Mouse (Mus musculus) neural tube, embryonic 13.5 days (tissue): ENCODE data around the gene Kcnq1. TPM values are rescaled to one million over a fixed set of nuclear protein-coding genes. Genes with fewer than 3 reads are reported as not detected.

ENCODE experiments used
- ATAC-seq: fragments of 200-750 bp; cut with Nextera tagmentation; 2 replicates; pipeline ENCODE4 v1.8.0; 2017; ENCODE audit warnings: low read depth, mild to moderate bottlenecking, moderate TSS enrichment, moderate library complexity
- H3K27ac ChIP-seq: fragments of 300-500 bp; sonication (generic); replicated peaks from 2 replicates; pipeline ENCODE4 v1.5.1; 2015; ENCODE audit warnings: moderate library complexity, mild to moderate bottlenecking, inconsistent platforms
- H3K27me3 ChIP-seq: fragments of 300-500 bp; sonication (generic); 2 replicates; pipeline ENCODE4 v1.6.1; 2015; ENCODE audit warnings: mild to moderate bottlenecking, inconsistent platforms
- H3K36me3 ChIP-seq: fragments of 300-500 bp; sonication (generic); 2 replicates; pipeline ENCODE4 v1.6.1; 2015; ENCODE audit warnings: mild to moderate bottlenecking, inconsistent platforms
- H3K4me1 ChIP-seq: fragments of 300-500 bp; sonication (generic); replicated peaks from 2 replicates; pipeline ENCODE4 v1.6.1; 2015; ENCODE audit warnings: inconsistent platforms
- H3K4me2 ChIP-seq: fragments of 300-500 bp; sonication (generic); 2 replicates; pipeline ENCODE4 v1.6.1; 2015; ENCODE audit warnings: inconsistent platforms, mild to moderate bottlenecking, moderate library complexity
- H3K4me3 ChIP-seq: fragments of 300-500 bp; sonication (generic); 2 replicates; pipeline ENCODE4 v1.5.1; 2015; ENCODE audit warnings: mild to moderate bottlenecking, inconsistent platforms
- H3K9ac ChIP-seq: fragments of 300-500 bp; sonication (generic); 2 replicates; pipeline ENCODE4 v1.6.1; 2015; ENCODE audit warnings: moderate library complexity, mild to moderate bottlenecking, inconsistent platforms
- H3K9me3 ChIP-seq: fragments of 300-500 bp; sonication (generic); 2 replicates; pipeline ENCODE4 v1.6.1; 2016; ENCODE audit warnings: inconsistent platforms
- WGBS: fragments of 180-500 bp; shearing (Covaris S2); methylation state at CpG from one replicate; pipeline ENCODE4 v1.1.7; 2015; 5-methylcytosine and 5-hydroxymethylcytosine counted together
- polyA plus RNA-seq: library from polyadenylated mRNA; unstranded; fragments of >200 nt; fragmentation: Nextera tagmentation; extraction: Ambion mirVana; gene quantifications from 2 replicates; pipeline ENCODE4 v1.2.1, GENCODE M21; 2015

Kcnq1 gene
- polyA plus RNA-seq, 1 experiment from 2014 or later: 1.3 TPM

DNA sequence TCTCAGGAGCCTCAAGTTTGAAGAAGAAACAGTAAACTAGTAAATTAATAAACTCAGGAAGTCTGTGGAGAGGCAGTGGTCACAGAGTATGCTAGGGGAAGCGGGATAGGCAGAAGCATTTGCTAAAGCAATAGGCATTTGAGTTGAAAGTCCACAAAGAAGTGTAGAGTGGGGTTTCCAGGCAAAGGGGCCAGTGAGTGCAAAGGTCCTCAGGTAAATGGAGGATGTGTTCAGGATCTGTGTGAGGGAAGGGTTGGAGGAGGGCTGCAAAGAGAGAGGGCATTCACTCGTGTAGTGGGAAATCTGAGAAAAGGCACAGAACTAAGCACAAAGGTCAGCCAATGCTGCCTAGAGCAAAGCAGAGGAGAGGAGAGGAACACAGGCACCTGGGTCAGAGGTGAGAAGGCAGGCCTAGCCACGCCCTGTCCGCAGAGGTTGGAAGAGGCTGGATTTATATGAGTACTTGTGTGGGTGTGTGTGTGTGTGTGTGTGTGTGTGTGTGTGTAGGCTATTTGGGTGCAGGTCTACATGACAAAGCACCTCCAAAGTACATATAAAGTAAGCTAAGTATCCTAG lies 313.5 kb downstream of the Kcnq1 start:
- Histone ChIP-seq H3K9ac (no peak overlapping the region), H3K36me3 (no peaks in the 10 kb centered on the region), H3K9me3 (no peaks in the 10 kb centered on the region), H3K4me3 (no peak overlapping the region), H3K4me2 (no peak overlapping the region), H3K27me3 (no peaks in the 10 kb centered on the region), H3K27ac (no peak overlapping the region), H3K4me1 (peaks cover 5% of the 10 kb centered on the region)
- 90% methylated on average over 4 of the region's 4 CpGs for WGBS
- no peak for ATAC-seq

DNA sequence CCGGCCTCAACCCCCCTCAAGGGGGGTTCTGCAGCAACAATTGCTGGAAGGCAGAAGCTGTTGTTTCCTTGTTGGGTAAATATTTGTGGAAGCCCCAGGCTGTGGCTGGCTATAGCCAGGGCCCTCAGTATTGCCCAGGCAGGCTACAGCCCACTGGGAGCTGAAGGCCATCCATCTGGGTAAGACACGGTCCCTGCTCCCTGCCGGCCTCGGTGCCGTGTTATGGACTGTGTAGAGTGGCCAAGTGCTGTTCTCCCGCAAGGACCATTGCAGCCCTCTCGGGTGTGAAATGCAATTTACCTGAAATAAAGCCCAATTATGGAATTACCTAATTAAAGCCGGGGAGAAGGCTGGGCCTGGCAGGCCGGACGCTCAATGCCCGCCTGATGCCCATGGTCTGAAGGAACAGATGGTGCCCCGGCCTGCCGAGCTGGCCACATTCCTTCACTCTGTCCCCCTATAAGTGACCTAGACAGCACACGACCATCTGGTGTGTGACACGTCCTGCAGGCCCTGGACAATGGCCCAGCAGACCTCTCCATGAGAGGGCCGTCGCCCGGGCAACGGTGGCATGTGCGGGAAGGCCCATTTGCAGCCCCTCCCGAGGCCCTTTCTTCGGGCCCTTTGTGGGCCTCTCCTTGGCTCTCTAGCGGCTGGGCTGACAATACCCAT lies 322.1 kb downstream of the Kcnq1 start:
- H3K4me2 ChIP-seq: no peak overlapping the region
- H3K9ac ChIP-seq: peak overlapping the region; percentile 35; the same call in 1 of the 2 replicates
- H3K4me1 ChIP-seq: peaks cover 24% of the 10 kb centered on the region
- no peaks in the 10 kb centered on the region for H3K9me3 ChIP-seq
- no peak overlapping the region for H3K4me3 ChIP-seq
- WGBS: 11% methylated on average over 23 of the region's 23 CpGs
- ATAC-seq: peak; percentile 86
- H3K36me3 ChIP-seq: no peaks in the 10 kb centered on the region
- H3K27ac ChIP-seq: peak overlapping the region; percentile 30
- no peaks in the 10 kb centered on the region; the same call in 1 of the 2 replicates for H3K27me3 ChIP-seq

DNA sequence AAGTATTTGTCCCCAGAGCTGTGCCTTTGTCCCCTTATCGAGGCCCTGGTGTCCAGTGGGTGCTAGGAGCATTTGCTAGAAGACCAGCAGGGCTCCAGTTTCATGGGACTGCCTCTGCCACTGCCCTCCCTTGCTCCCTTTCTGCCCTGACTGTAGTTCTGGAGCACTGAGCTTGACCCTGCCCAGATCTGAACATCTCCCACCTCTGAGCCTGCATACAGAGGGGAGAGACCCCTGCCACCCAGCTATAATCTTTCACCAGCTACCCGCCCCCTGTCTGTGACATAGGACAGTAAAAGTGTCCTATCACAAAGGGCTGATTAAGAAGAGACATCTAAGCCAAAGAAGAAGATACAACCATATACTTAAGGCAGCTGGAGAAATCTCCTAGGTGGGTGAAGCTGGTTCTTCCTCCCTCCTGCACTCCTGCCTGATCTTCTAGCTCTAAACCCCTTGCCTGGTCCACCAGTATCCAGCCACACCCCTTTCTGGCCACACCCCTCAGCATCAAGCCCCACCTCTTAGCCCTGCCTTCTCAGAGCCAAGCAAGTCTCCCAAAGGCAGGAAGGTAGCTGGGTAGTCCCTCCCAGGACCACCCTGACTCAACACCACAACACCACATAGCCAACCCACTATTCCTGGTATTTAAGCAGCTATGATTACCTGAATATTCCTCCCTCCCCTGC lies 322.8 kb downstream of the Kcnq1 start:
- WGBS: 17% methylated on average over 2 of the region's 2 CpGs
- Histone ChIP-seq H3K27ac (peak overlapping the region; percentile 30), H3K4me3 (no peak overlapping the region), H3K36me3 (no peaks in the 10 kb centered on the region), H3K9ac (peak overlapping the region; percentile 35; the same call in 1 of the 2 replicates), H3K27me3 (no peaks in the 10 kb centered on the region; the same call in 1 of the 2 replicates), H3K4me1 (peaks cover 31% of the 10 kb centered on the region), H3K4me2 (no peak overlapping the region), H3K9me3 (no peaks in the 10 kb centered on the region)
- peak; percentile 13; the same call in 1 of the 2 replicates for ATAC-seq

DNA sequence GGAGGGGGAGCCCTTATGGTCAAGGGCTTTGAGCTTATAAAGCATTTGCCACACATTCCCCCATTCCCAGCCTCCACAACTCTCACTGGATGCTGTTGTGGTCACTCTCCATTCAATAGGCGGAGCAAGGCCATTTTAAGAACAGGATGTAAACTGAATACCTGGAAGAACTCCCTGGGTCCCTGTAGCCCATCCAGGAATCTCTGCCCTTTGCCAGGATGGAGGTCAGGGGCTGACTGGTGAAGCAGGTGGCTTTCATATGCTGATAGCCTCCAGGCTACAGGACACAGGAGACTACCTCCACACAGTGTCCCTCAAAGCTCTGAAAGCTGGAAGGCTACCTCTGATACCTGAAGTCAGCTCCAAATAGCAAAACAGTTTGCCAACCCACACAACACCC lies 326.5 kb downstream of the Kcnq1 start:
- no peaks in the 10 kb centered on the region for H3K27me3 ChIP-seq
- no peak overlapping the region for H3K9ac ChIP-seq
- WGBS: 92% methylated on average over 1 of the region's 1 CpGs
- H3K4me1 ChIP-seq: peaks cover 37% of the 10 kb centered on the region
- no peaks in the 10 kb centered on the region for H3K36me3 ChIP-seq
- no peak overlapping the region for H3K4me2 ChIP-seq
- H3K4me3 ChIP-seq: no peak overlapping the region
- H3K27ac ChIP-seq: no peak overlapping the region
- H3K9me3 ChIP-seq: no peaks in the 10 kb centered on the region
- no peak for ATAC-seq

DNA sequence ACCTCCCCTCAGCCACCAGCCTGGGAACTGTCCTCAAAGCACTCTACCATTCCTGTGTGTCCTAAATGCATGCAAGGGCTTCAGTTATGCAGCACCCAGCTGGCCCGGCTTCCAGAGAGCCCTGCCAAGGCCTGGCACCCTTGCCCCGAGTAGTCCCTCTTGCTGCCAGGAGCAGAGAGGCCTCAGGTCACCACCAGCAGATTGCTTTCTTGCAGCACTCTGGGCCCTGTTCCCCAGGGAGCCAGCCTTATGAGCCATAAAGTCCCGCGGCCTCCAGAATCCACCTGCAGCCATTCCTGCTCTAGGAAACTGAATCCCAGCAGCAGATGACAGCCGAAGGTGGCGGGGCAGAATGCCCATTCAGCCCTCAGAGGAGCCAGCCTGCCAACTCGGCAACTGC lies 327.2 kb downstream of the Kcnq1 start:
- Histone ChIP-seq H3K4me3 (no peak overlapping the region), H3K9me3 (no peaks in the 10 kb centered on the region), H3K36me3 (no peaks in the 10 kb centered on the region), H3K9ac (no peak overlapping the region), H3K27ac (no peak overlapping the region), H3K4me2 (no peak overlapping the region), H3K27me3 (no peaks in the 10 kb centered on the region), H3K4me1 (peaks cover 36% of the 10 kb centered on the region)
- WGBS: 34% methylated on average over 7 of the region's 7 CpGs
- no peak for ATAC-seq

DNA sequence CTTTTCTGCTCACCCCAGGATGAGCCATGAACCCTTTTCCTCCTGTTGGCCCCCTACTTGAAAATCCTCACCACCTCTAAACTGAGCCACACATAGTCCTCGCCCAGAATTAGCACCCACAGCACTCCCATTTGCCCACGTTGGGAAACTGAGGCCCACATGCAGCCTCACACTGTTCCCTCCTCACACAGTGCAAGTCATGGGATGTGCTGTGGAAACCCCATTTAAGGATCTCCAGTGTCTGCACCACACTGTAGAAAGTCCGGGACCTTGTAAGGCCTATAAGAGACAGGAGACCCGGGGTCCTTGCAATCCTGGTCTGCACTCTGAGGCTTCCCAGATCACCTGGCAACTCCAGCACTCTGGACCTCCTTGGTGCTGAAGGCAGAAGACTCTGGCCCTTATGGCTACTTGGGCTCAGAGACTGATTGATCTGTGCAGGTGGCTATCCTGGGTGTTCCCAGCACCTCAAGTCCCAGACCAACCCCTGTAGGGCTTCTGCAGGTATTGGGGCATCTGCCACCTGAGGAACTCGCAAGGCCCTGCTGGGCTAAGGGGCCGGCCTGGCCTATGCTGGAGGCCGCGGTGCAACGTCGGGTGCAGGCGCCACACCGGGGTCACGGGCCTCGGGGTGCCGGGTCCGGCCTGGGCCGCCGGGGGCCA lies 331.2 kb downstream of the Kcnq1 start:
- Histone ChIP-seq H3K9me3 (no peaks in the 10 kb centered on the region), H3K27ac (peak overlapping the region; percentile 67), H3K27me3 (no peaks in the 10 kb centered on the region), H3K36me3 (no peaks in the 10 kb centered on the region), H3K4me3 (peak overlapping the region; percentile 43), H3K4me1 (peaks cover 35% of the 10 kb centered on the region), H3K9ac (peak overlapping the region; percentile 82), H3K4me2 (peak overlapping the region; percentile 81)
- 15% methylated on average over 18 of the region's 18 CpGs for WGBS
- peak; percentile 56 for ATAC-seq

DNA sequence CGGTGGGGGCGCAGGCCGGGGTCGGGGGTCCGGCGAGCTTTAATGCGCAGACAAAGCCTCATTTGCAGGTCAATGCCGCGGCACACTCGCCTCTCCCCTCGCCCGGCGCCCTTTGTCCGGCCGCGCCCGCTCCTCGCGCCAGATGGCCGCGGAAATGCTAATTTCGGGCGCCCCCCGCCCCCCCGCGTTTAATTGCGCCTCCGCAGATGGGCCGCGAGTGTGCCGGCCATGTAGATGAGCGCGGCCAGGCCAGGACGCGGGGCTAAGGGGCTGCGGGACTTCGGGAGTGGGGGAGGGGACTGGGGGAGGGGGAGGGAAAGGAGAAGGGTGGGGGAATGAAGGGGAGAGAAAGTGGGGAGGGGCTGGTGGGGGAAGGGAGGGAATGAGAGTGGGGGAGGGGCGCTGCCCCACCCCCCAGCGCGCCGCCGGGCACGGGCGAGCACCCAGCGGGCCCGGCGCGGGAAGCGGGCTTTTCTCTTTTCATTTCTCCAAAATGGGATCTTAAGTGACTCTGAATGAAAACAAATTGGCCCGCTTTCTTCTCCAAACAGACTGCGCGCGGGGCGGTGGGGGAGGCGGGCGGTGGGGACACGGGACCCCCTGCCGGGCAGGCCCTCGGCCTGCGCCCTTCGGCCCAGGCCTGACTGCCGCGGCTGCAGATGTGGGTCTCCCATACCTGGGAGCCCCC lies 331.9 kb downstream of the Kcnq1 start:
- peak; percentile 73 for ATAC-seq
- H3K4me2 ChIP-seq: peak overlapping the region; percentile 81
- peaks cover 34% of the 10 kb centered on the region for H3K4me1 ChIP-seq
- H3K27ac ChIP-seq: peak overlapping the region; percentile 67
- peak overlapping the region; percentile 82 for H3K9ac ChIP-seq
- H3K36me3 ChIP-seq: no peaks in the 10 kb centered on the region
- H3K27me3 ChIP-seq: 0 out of 2 replicates have a peak, but pooled peaks cover 2% of the 10 kb centered on the region
- no peaks in the 10 kb centered on the region for H3K9me3 ChIP-seq
- H3K4me3 ChIP-seq: peak overlapping the region; percentile 43
- WGBS: 1% methylated on average over 61 of the region's 63 CpGs

DNA sequence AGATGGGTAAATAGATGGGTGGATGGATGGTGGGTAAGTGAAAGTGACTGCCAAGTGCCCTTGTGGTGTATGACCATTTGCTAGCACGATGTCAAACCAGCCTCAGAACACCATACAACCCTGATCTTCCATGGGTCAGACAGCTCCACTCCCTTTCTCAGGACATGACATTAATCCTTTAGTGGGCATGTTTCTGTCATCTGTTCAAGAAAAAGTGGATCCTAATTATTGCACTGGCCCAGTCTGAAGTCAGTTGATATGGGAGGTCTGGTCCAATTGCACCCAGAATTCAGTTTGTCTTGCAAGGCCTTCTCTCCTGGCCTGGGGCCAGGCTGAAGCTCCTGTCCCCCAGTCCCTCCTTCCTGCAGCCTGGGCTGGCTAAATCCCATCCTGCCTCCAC lies 332.8 kb downstream of the Kcnq1 start:
- no peak overlapping the region for H3K27ac ChIP-seq
- H3K4me1 ChIP-seq: peaks cover 34% of the 10 kb centered on the region
- no peaks in the 10 kb centered on the region for H3K36me3 ChIP-seq
- 0 out of 2 replicates have a peak, but pooled peaks cover 8% of the 10 kb centered on the region for H3K27me3 ChIP-seq
- H3K9ac ChIP-seq: no peak overlapping the region
- WGBS: 62% methylated on average over 1 of the region's 1 CpGs
- H3K4me2 ChIP-seq: peak overlapping the region; percentile 81; the same call in 1 of the 2 replicates
- H3K9me3 ChIP-seq: no peaks in the 10 kb centered on the region
- ATAC-seq: no peak
- H3K4me3 ChIP-seq: no peak overlapping the region

DNA sequence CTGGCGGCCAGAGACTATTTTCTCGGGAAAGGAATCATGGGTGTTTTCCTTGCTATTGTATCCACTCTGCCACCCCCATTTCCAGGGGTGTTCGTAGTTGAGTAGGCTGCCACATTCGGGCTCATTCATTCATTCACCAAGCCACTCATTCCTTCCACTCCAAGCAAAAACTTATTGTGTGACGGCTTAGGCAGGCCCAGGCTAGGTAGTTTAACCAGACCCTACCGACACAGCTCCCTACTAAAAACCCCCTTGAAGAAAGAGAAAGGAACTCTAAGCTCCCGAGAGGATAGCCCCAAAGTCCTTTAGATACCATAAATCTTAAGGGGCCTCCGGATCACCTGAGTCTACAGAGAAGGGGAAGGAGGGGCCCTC lies 338.4 kb downstream of the Kcnq1 start:
- H3K9ac ChIP-seq: peak overlapping the region; percentile 68; the same call in 1 of the 2 replicates
- peak overlapping the region; percentile 64 for H3K4me2 ChIP-seq
- WGBS: 16% methylated on average over 8 of the region's 8 CpGs
- 0 out of 2 replicates have a peak, but pooled peaks cover 8% of the 10 kb centered on the region for H3K27me3 ChIP-seq
- no peak; the same call in 1 of the 2 replicates for ATAC-seq
- H3K4me3 ChIP-seq: peak overlapping the region; percentile 37; the same call in 1 of the 2 replicates
- peaks cover 41% of the 10 kb centered on the region for H3K4me1 ChIP-seq
- no peaks in the 10 kb centered on the region for H3K36me3 ChIP-seq
- no peaks in the 10 kb centered on the region for H3K9me3 ChIP-seq
- H3K27ac ChIP-seq: peak overlapping the region; percentile 90

DNA sequence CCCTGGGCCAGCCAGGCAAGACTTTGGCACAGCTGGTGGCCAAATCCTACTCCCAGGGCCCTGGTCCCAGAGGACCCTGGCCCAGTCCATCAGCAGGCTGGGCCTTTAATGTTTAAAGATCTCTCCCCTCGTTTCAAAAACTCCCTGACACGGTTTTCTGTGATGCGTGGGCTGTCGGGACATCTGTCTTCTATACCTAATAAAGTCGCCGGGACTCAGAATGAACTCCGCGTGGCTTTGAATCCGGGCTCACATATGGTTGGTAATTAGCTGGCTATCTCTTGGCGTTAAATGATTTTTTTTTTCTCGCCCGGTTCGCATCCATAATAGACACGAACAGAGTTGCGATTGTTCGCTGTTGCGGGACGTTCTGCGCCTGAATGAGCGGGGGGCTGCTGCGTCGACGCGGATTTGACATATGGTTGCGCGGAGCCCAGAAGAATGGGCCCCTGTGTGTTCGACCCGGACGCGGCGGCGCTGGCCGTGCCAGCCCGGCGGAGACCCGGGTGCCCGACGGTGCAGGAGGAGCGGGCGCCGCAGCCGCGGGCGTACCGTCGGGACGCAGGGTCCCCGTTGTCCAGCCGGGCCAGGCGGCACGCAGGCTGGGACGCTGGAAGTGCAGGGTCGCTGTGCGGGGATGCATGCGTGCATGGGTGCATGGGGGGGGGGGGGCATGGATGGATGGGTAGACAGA lies 338.9 kb downstream of the Kcnq1 start:
- no peaks in the 10 kb centered on the region for H3K36me3 ChIP-seq
- ATAC-seq: peak; percentile 71
- 2% methylated on average over 55 of the region's 55 CpGs for WGBS

More for the DNA sequence above, 338.9 kb downstream of the Kcnq1 start:
- Histone ChIP-seq H3K9ac (peak overlapping the region; percentile 68), H3K4me1 (peaks cover 41% of the 10 kb centered on the region), H3K27me3 (0 out of 2 replicates have a peak, but pooled peaks cover 8% of the 10 kb centered on the region), H3K4me3 (peak overlapping the region; percentile 37), H3K27ac (peak overlapping the region; percentile 90), H3K9me3 (no peaks in the 10 kb centered on the region), H3K4me2 (peak overlapping the region; percentile 64)
